Mouse (Mus musculus) small intestine, adult 2 months (tissue): ENCODE results near the gene Ilvbl. TPM values are rescaled to one million over a fixed set of nuclear protein-coding genes. Genes with fewer than 3 reads are reported as not detected.
A peak's percentile ranks its signal among the peaks of the same experiment; 100 is the strongest.

Source experiments
- H3K27ac ChIP-seq: fragments of 200-500 bp; 2 replicates; pipeline ENCODE4 v1.5.1; 2012; ENCODE audit warnings: low read depth, low read length, control low read depth, inconsistent platforms; ENCODE audit not compliant: insufficient read depth
- H3K27me3 ChIP-seq: fragments of 200-500 bp; 2 replicates; pipeline ENCODE4 v1.6.1; 2012; ENCODE audit warnings: mild to moderate bottlenecking, moderate library complexity, low read length, inconsistent platforms; ENCODE audit not compliant: control insufficient read depth, insufficient read depth
- H3K36me3 ChIP-seq: fragments of 200-500 bp; 2 replicates; pipeline ENCODE4 v1.6.1; 2012; ENCODE audit warnings: mild to moderate bottlenecking, low read length, control low read depth, inconsistent platforms; ENCODE audit not compliant: control insufficient read depth, insufficient read depth
- H3K4me1 ChIP-seq: fragments of 200-500 bp; 2 replicates; pipeline ENCODE4 v1.6.1; 2012; ENCODE audit warnings: low read length, inconsistent platforms, mixed read lengths; ENCODE audit not compliant: control insufficient read depth, insufficient read depth, insufficient read length
- H3K4me3 ChIP-seq: fragments of 200-500 bp; 2 replicates; pipeline ENCODE4 v1.5.1; 2012; ENCODE audit warnings: low read depth, mild to moderate bottlenecking, control low read depth, inconsistent platforms, low read length, moderate library complexity
- CTCF ChIP-seq: fragments of 200-500 bp; IDR thresholded peaks from 2 replicates; pipeline ENCODE4 v1.5.1; 2012; ENCODE audit warnings: low read depth, mild to moderate bottlenecking, control low read depth, inconsistent platforms, low read length, moderate library complexity, mixed read lengths; ENCODE audit not compliant: insufficient replicate concordance, insufficient read length; ENCODE audit errors: extremely low read depth
- POLR2A ChIP-seq: fragments of 200-500 bp; IDR thresholded peaks from 2 replicates; pipeline ENCODE4 v1.6.1; 2012; ENCODE audit warnings: low read depth, mild to moderate bottlenecking, control low read depth, inconsistent platforms, low read length, moderate library complexity
- WGBS: fragments of 180-500 bp; shearing (Covaris S2); methylation state at CpG from one replicate; pipeline ENCODE4 v1.1.7; 2018; 5-methylcytosine and 5-hydroxymethylcytosine counted together
- polyA plus RNA-seq: library from polyadenylated mRNA; depleted of rRNA; stranded (reverse); fragments of >200 nt; gene quantifications from 2 replicates; pipeline ENCODE4 v1.2.3, GENCODE M21; 2012

Ilvbl gene
- polyA plus RNA-seq, 1 experiment, result 168 TPM

DNA sequence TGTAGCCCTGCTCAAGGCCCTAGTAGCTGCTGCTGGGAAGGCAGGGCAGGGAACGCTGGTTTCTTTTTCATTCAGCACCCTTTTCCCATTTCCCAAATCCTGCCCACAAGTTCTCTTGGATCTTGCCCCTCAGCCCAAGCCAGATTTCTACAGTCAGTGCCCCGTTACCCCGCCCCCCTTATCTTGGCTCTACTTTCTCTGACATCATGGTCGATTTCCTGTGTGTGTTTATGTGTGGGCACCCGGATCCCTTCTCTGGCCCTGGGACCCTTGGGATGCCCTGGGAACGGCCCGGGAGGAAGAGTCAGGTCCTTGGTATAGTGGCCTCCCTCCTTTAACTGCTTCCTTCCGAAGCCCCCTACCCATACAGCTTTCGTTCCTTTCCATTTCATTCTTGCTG is 16.6 kb downstream of the Ilvbl start:
- 38% methylated on average over 9 of the region's 9 CpGs for WGBS
- Histone ChIP-seq H3K27me3 (no peaks in the 10 kb centered on the region), H3K4me3 (peak overlapping the region; percentile 78), H3K4me1 (peaks cover 11% of the 10 kb centered on the region; the same call in 1 of the 2 replicates), H3K36me3 (peaks cover 7% of the 10 kb centered on the region), H3K27ac (no peak overlapping the region; the same call in 1 of the 2 replicates)
- no peak for TF ChIP-seq POLR2A
- TF ChIP-seq CTCF, result no peak

DNA sequence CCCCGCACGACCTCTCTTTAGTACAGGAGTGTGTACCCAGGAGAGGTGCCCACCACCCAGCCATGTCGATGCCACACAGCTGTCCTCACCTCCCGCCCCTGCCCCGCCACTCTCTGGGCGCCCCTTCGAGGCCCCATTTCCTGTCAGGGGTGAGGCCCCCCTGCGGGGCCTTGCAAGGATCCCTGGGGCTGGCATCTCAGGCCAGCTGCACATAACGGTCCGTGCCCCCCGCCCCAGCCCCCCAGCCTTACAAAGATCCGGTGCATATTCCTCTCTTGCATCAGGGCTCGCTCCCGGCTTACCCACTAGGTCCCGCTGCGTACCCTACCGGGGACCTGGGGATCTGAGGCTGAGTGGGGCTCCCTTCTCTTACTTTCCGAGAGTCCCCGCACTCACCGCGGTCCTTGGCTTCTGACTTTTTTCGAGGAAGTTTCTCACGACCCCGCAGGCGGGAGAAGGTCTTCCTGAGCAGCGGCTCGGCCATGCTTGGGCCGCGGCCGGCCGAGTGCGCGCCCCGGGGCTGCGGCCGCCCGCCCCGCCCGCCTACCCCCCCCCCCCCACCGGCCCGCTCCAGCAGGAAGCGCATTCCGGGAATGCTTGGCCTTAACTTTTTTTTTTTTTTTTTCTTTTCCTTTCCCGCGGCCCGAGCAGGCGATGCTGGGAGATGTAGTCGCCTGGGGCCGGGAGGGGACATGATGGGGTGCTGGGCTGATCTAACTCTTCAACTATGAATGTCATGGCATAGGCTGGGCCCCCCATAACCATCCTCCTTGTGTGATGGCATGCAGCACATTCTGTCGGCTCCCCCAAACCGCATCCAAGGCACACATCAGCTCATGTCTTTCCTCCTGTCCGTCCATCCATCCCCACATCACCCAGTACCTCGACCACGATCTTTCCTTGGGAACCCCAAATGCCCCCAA is 17.5 kb downstream of the Ilvbl start, which contains the start of gene Syde1:
TSS of gene Syde1 (minus strand) at position 559 of the 923 bp plus-strand sequence.
- WGBS, result 5% methylated on average over 54 of the region's 54 CpGs
- Histone ChIP-seq H3K27ac (peak within 1 kb of the TSS; percentile 50; the same call in 1 of the 2 replicates), H3K4me1 (peaks cover 13% of the 10 kb centered on the region; the same call in 1 of the 2 replicates), H3K36me3 (peaks cover 4% of the 10 kb centered on the region), H3K27me3 (no peaks in the 10 kb centered on the region), H3K4me3 (peak within 1 kb of the TSS; percentile 78)
- TF ChIP-seq CTCF (no peak), POLR2A (no peak)

DNA sequence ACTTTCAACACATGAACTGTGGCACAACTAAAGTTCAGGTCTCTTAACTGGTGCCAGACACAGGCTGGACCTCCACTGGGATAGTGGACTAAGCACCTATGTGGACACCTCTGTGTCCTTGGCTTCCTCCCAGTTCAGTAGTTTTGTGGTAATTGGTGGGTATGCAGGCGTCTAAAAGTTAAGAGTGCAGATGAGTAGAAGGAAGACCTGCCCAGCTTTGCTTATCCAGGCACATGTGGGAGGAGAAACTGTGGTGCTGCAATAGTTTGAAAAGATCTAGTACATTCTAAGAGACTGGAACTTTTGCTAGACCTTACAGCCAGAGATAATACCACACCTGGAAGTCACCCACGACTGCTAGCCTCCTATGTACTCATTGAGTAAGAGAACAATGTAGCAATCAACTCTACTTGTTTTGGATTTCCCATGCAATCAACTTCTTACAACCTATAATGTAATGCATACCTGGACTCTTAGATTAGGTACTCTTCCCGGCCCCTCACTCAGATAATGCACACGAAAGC is 18.8 kb downstream of the Ilvbl start:
- Histone ChIP-seq H3K36me3 (peaks cover 4% of the 10 kb centered on the region), H3K27me3 (no peaks in the 10 kb centered on the region), H3K4me1 (peaks cover 13% of the 10 kb centered on the region; the same call in 1 of the 2 replicates), H3K4me3 (no peak overlapping the region), H3K27ac (no peak overlapping the region)
- 76% methylated on average over 4 of the region's 4 CpGs for WGBS
- TF ChIP-seq CTCF (no peak), POLR2A (no peak)

DNA sequence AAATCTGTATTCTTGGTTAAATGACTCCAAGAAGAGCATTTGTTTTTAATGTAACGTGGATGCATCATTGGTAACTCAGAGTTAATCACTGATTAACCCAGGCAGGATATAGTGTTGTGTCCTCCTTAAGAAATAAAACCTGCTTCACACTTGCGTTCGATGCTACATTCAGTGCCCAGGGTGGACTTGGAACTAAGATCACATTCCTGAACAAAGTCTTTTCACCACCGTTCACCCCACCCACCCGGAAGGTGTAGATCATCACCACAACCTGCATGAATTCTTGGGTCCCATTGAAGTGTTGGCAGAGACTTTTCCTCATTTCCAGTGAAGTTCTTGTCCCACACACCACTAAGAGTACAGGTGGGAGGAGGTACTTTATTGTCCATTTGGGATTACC is 19.6 kb downstream of the Ilvbl start:
- TF ChIP-seq CTCF (no peak), POLR2A (no peak)
- 35% methylated on average over 5 of the region's 5 CpGs for WGBS

DNA sequence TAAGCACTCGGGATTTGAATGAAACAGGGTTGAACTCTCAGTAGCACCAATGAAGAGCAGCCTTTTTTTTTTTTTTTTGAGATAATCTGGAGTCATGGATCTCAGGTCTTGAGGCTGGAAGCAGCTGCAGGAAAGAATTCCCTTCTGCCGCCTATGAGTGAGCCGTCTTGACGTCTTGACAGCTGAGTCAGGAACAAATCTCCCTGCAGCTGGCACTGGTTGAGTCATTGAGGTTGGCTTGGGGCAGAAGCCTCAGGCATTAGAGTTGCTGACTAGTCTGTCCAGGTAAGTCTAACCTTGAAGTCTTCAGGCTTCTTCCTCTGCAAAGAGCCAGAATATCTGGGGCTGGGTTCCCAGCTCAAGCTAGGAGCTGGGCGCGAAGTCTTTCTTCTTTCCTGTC is 20.0 kb downstream of the Ilvbl start:
- Histone ChIP-seq H3K27ac (peak overlapping the region; percentile 98), H3K27me3 (no peaks in the 10 kb centered on the region), H3K4me1 (peaks cover 13% of the 10 kb centered on the region; the same call in 1 of the 2 replicates), H3K4me3 (no peak overlapping the region), H3K36me3 (peaks cover 3% of the 10 kb centered on the region; the same call in 1 of the 2 replicates)
- TF ChIP-seq CTCF (no peak), POLR2A (no peak)
- 39% methylated on average over 6 of the region's 6 CpGs for WGBS

More for the DNA sequence above, 19.6 kb downstream of the Ilvbl start:
- Histone ChIP-seq H3K27me3 (no peaks in the 10 kb centered on the region), H3K36me3 (peaks cover 4% of the 10 kb centered on the region; the same call in 1 of the 2 replicates), H3K27ac (peak overlapping the region; percentile 98), H3K4me1 (peaks cover 13% of the 10 kb centered on the region; the same call in 1 of the 2 replicates), H3K4me3 (no peak overlapping the region)

DNA sequence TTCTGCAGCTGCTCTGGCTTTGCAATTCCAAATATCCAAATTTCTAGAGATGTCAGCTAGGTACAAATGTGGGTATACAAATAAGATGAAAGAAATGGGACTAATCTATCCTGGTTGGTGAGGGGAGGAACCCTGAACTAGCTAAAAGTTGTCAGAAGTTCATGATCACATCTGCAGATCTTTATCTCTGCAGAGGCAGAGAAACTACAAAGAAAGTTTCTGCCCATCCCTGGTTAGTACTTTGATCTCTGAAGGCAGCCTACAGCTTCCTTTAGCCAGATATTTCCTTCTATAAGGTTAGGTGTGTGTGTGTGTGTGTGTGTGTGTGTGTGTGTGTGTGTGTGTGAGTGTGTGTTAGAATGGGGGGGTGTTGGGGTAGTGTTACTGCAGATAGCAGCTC is 20.4 kb downstream of the Ilvbl start:
- Histone ChIP-seq H3K36me3 (0 out of 2 replicates have a peak, but pooled peaks cover under 1% of the 10 kb centered on the region), H3K4me3 (no peak overlapping the region), H3K27ac (peak overlapping the region; percentile 98), H3K27me3 (no peaks in the 10 kb centered on the region), H3K4me1 (peaks cover 15% of the 10 kb centered on the region; the same call in 1 of the 2 replicates)
- no peak for TF ChIP-seq POLR2A
- no peak for TF ChIP-seq CTCF

DNA sequence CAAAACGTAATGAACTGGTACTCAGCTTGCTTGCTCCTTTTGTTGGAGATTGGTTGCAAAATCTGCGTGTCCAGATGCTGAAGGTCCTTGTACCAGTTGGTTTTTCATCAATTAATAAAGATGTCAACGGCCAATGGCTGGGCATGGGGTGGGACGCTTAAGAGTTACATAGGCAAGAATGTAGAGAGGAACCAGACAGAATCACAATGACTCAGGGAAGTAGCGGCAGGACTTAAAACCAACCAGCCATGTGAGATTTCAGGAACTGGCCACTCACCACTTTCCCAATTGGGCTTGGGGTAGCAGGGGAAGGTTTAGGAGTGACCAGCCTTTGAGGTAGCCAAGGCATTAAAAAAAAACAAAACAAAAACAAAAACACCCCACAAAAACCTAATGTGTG is 25.7 kb downstream of the Ilvbl start:
- TF ChIP-seq POLR2A (no peak), CTCF (no peak)
- WGBS, result 79% methylated on average over 5 of the region's 5 CpGs
- H3K36me3 ChIP-seq, result no peaks in the 10 kb centered on the region
- peaks cover 9% of the 10 kb centered on the region; the same call in 1 of the 2 replicates for H3K4me1 ChIP-seq
- no peak overlapping the region for H3K27ac ChIP-seq
- H3K4me3 ChIP-seq, result no peak overlapping the region
- no peaks in the 10 kb centered on the region for H3K27me3 ChIP-seq
